Mouse (Mus musculus): ENCODE results near the gene Ifih1. TPM values are rescaled to one million over a fixed set of nuclear protein-coding genes. Genes with fewer than 3 reads are reported as not detected.

Ifih1 gene
- polyA plus RNA-seq, 1 experiment from 2014 or later, result 0.93 TPM

GRCm38 (mm10) chr2:62574250-62574649 is 71.8 kb downstream of the Ifih1 start:
- no peak overlapping the region for H3K9ac ChIP-seq (ENCODE audit: low read length)
- no peak overlapping the region for H3K4me3 ChIP-seq (ENCODE audit: low read depth, low read length)
- 78% methylated on average over 7 of the region's 7 CpGs for WGBS
- no peaks in the 10 kb centered on the region for H3K27me3 ChIP-seq (ENCODE audit: control insufficient read depth, insufficient read depth, low read length)
- no peak overlapping the region for H3K4me2 ChIP-seq
- no peaks in the 10 kb centered on the region for H3K36me3 ChIP-seq (ENCODE audit: control insufficient read depth, insufficient read depth, low read length)
- H3K9me3 ChIP-seq (ENCODE audit: control insufficient read depth, low read length), result no peaks in the 10 kb centered on the region
- ATAC-seq (ENCODE audit: low FRiP score), result no peak
- no peaks in the 10 kb centered on the region for H3K4me1 ChIP-seq (ENCODE audit: control insufficient read depth, insufficient read depth, low read length)
- no peak for DNase-seq (ENCODE audit: low spot score, missing footprints)
- no peak overlapping the region for H3K27ac ChIP-seq (ENCODE audit: low read depth, low read length)

GRCm38 (mm10) chr2:62573753-62574159 is 72.3 kb downstream of the Ifih1 start, which contains the start of gene Fap:
Gene Fap (minus strand): TSS chr2:62574075.
- Histone ChIP-seq H3K4me1 (ENCODE audit: control insufficient read depth, insufficient read depth, low read length) (no peaks in the 10 kb centered on the region), H3K4me3 (ENCODE audit: low read depth, low read length) (no peak within 1 kb of the TSS), H3K27ac (ENCODE audit: low read depth, low read length) (no peak within 1 kb of the TSS), H3K9me3 (ENCODE audit: control insufficient read depth, low read length) (no peaks in the 10 kb centered on the region), H3K9ac (ENCODE audit: low read length) (no peak within 1 kb of the TSS), H3K27me3 (ENCODE audit: control insufficient read depth, insufficient read depth, low read length) (no peaks in the 10 kb centered on the region), H3K4me2 (no peak within 1 kb of the TSS), H3K36me3 (ENCODE audit: control insufficient read depth, insufficient read depth, low read length) (no peaks in the 10 kb centered on the region)
- no peak for DNase-seq (ENCODE audit: low spot score, missing footprints)
- 92% methylated on average over 12 of the region's 12 CpGs for WGBS
- no peak for ATAC-seq (ENCODE audit: low FRiP score)

- no peak for DNase-seq (ENCODE audit: low spot score, missing footprints)
- Histone ChIP-seq H3K9ac (ENCODE audit: low read length) (no peak overlapping the region), H3K27ac (ENCODE audit: low read depth, low read length) (no peak overlapping the region)
Measured at GRCm38 (mm10) chr2:62573099-62573752, 72.8 kb downstream of the Ifih1 start.

GRCm38 (mm10) chr2:62564687-62565086 is 81.4 kb downstream of the Ifih1 start:
- H3K9me3 ChIP-seq (ENCODE audit: control insufficient read depth, low read length), result no peaks in the 10 kb centered on the region
- no peaks in the 10 kb centered on the region for H3K27me3 ChIP-seq (ENCODE audit: control insufficient read depth, insufficient read depth, low read length)
- no peak overlapping the region for H3K9ac ChIP-seq (ENCODE audit: low read length)
- no peak overlapping the region for H3K4me3 ChIP-seq (ENCODE audit: low read depth, low read length)
- ATAC-seq (ENCODE audit: low FRiP score) (no peak), DNase-seq (ENCODE audit: low spot score, missing footprints) (no peak)
- H3K36me3 ChIP-seq (ENCODE audit: control insufficient read depth, insufficient read depth, low read length), result no peaks in the 10 kb centered on the region
- H3K4me2 ChIP-seq, result no peak overlapping the region
- no peaks in the 10 kb centered on the region for H3K4me1 ChIP-seq (ENCODE audit: control insufficient read depth, insufficient read depth, low read length)
- WGBS, result 91% methylated on average over 1 of the region's 1 CpGs
- H3K27ac ChIP-seq (ENCODE audit: low read depth, low read length), result no peak overlapping the region

More at GRCm38 (mm10) chr2:62573099-62573752, 72.8 kb downstream of the Ifih1 start:
- ATAC-seq (ENCODE audit: low FRiP score), result no peak
- H3K4me2 ChIP-seq, result no peak overlapping the region
- H3K4me3 ChIP-seq (ENCODE audit: low read depth, low read length), result no peak overlapping the region
- H3K36me3 ChIP-seq (ENCODE audit: control insufficient read depth, insufficient read depth, low read length), result no peaks in the 10 kb centered on the region
- WGBS, result 84% methylated on average over 10 of the region's 10 CpGs
- no peaks in the 10 kb centered on the region for H3K4me1 ChIP-seq (ENCODE audit: control insufficient read depth, insufficient read depth, low read length)
- H3K27me3 ChIP-seq (ENCODE audit: control insufficient read depth, insufficient read depth, low read length), result no peaks in the 10 kb centered on the region
- H3K9me3 ChIP-seq (ENCODE audit: control insufficient read depth, low read length), result no peaks in the 10 kb centered on the region

- H3K4me3 ChIP-seq (ENCODE audit: low read depth, low read length), result no peak overlapping the region
- no peaks in the 10 kb centered on the region for H3K27me3 ChIP-seq (ENCODE audit: control insufficient read depth, insufficient read depth, low read length)
- H3K9me3 ChIP-seq (ENCODE audit: control insufficient read depth, low read length), result no peaks in the 10 kb centered on the region
- H3K36me3 ChIP-seq (ENCODE audit: control insufficient read depth, insufficient read depth, low read length), result no peaks in the 10 kb centered on the region
- no peak for ATAC-seq (ENCODE audit: low FRiP score)
- WGBS, result 75% methylated on average over 5 of the region's 5 CpGs
- no peaks in the 10 kb centered on the region for H3K4me1 ChIP-seq (ENCODE audit: control insufficient read depth, insufficient read depth, low read length)
- no peak overlapping the region for H3K27ac ChIP-seq (ENCODE audit: low read depth, low read length)
- no peak overlapping the region for H3K4me2 ChIP-seq
- H3K9ac ChIP-seq (ENCODE audit: low read length), result no peak overlapping the region
- DNase-seq (ENCODE audit: low spot score, missing footprints), result no peak
Measured at GRCm38 (mm10) chr2:62562661-62563485, 83.2 kb downstream of the Ifih1 start.

- Histone ChIP-seq H3K9ac (ENCODE audit: low read length) (no peak overlapping the region), H3K27ac (ENCODE audit: low read depth, low read length) (no peak overlapping the region), H3K4me1 (ENCODE audit: control insufficient read depth, insufficient read depth, low read length) (no peaks in the 10 kb centered on the region), H3K4me3 (ENCODE audit: low read depth, low read length) (no peak overlapping the region), H3K4me2 (no peak overlapping the region), H3K36me3 (ENCODE audit: control insufficient read depth, insufficient read depth, low read length) (no peaks in the 10 kb centered on the region), H3K27me3 (ENCODE audit: control insufficient read depth, insufficient read depth, low read length) (no peaks in the 10 kb centered on the region), H3K9me3 (ENCODE audit: control insufficient read depth, low read length) (no peaks in the 10 kb centered on the region)
- DNase-seq (ENCODE audit: low spot score, missing footprints), result no peak
- no peak for ATAC-seq (ENCODE audit: low FRiP score)
- 73% methylated on average over 2 of the region's 2 CpGs for WGBS
Measured at GRCm38 (mm10) chr2:62557417-62557816, 88.6 kb downstream of the Ifih1 start.

GRCm38 (mm10) chr2:62556349-62556748 is 89.7 kb downstream of the Ifih1 start:
- Histone ChIP-seq H3K4me3 (ENCODE audit: low read depth, low read length) (no peak overlapping the region), H3K27me3 (ENCODE audit: control insufficient read depth, insufficient read depth, low read length) (no peaks in the 10 kb centered on the region), H3K36me3 (ENCODE audit: control insufficient read depth, insufficient read depth, low read length) (no peaks in the 10 kb centered on the region), H3K9me3 (ENCODE audit: control insufficient read depth, low read length) (no peaks in the 10 kb centered on the region), H3K27ac (ENCODE audit: low read depth, low read length) (no peak overlapping the region), H3K9ac (ENCODE audit: low read length) (no peak overlapping the region), H3K4me1 (ENCODE audit: control insufficient read depth, insufficient read depth, low read length) (no peaks in the 10 kb centered on the region), H3K4me2 (no peak overlapping the region)
- ATAC-seq (ENCODE audit: low FRiP score) (no peak), DNase-seq (ENCODE audit: low spot score, missing footprints) (no peak)
- 95% methylated on average over 9 of the region's 9 CpGs for WGBS

- Histone ChIP-seq H3K4me1 (ENCODE audit: control insufficient read depth, insufficient read depth, low read length) (no peaks in the 10 kb centered on the region), H3K27ac (ENCODE audit: low read depth, low read length) (no peak overlapping the region), H3K9ac (ENCODE audit: low read length) (no peak overlapping the region), H3K4me3 (ENCODE audit: low read depth, low read length) (no peak overlapping the region), H3K9me3 (ENCODE audit: control insufficient read depth, low read length) (no peaks in the 10 kb centered on the region), H3K4me2 (no peak overlapping the region), H3K36me3 (ENCODE audit: control insufficient read depth, insufficient read depth, low read length) (no peaks in the 10 kb centered on the region), H3K27me3 (ENCODE audit: control insufficient read depth, insufficient read depth, low read length) (no peaks in the 10 kb centered on the region)
- 90% methylated on average over 3 of the region's 3 CpGs for WGBS
- ATAC-seq (ENCODE audit: low FRiP score) (no peak), DNase-seq (ENCODE audit: low spot score, missing footprints) (no peak)
Measured at GRCm38 (mm10) chr2:62549659-62550058, 96.4 kb downstream of the Ifih1 start.

GRCm38 (mm10) chr2:62549131-62549530 is 96.9 kb downstream of the Ifih1 start:
- DNase-seq (ENCODE audit: low spot score, missing footprints), result no peak
- H3K9ac ChIP-seq (ENCODE audit: low read length), result no peak overlapping the region
- H3K9me3 ChIP-seq (ENCODE audit: control insufficient read depth, low read length), result no peaks in the 10 kb centered on the region
- no peak for ATAC-seq (ENCODE audit: low FRiP score)
- H3K4me1 ChIP-seq (ENCODE audit: control insufficient read depth, insufficient read depth, low read length), result no peaks in the 10 kb centered on the region
- H3K4me3 ChIP-seq (ENCODE audit: low read depth, low read length), result no peak overlapping the region
- 83% methylated on average over 4 of the region's 4 CpGs for WGBS
- H3K36me3 ChIP-seq (ENCODE audit: control insufficient read depth, insufficient read depth, low read length), result no peaks in the 10 kb centered on the region
- no peak overlapping the region for H3K4me2 ChIP-seq
- no peak overlapping the region for H3K27ac ChIP-seq (ENCODE audit: low read depth, low read length)
- H3K27me3 ChIP-seq (ENCODE audit: control insufficient read depth, insufficient read depth, low read length), result no peaks in the 10 kb centered on the region
